Mouse (Mus musculus): ENCODE data around the gene Mab21l2. TPM values are rescaled to one million over a fixed set of nuclear protein-coding genes. Genes with fewer than 3 reads are reported as not detected.

Mab21l2 gene
- total RNA-seq (2015) (0.16 TPM in 1 of 2 replicates, not detected in the other), total RNA-seq (2017) (0.11 TPM in 1 of 2 replicates, not detected in the other)

- no peak for ATAC-seq (ENCODE audit: poor library complexity, severe bottlenecking)
Measured at GRCm38 (mm10) chr3:86548091-86549015, at the start of gene Mab21l2. TSS of gene Mab21l2 (minus strand) at chr3:86548629.

- ATAC-seq (ENCODE audit: poor library complexity, severe bottlenecking), result no peak
Measured at GRCm38 (mm10) chr3:86575312-86575711, 26.9 kb upstream of the Mab21l2 start.

- ATAC-seq (ENCODE audit: poor library complexity, severe bottlenecking), result no peak
Measured at GRCm38 (mm10) chr3:86572519-86573244, 24.3 kb upstream of the Mab21l2 start.

- ATAC-seq (ENCODE audit: poor library complexity, severe bottlenecking), result no peak
Measured at GRCm38 (mm10) chr3:86571518-86571917, 23.1 kb upstream of the Mab21l2 start.

- ATAC-seq (ENCODE audit: poor library complexity, severe bottlenecking), result no peak
Measured at GRCm38 (mm10) chr3:86567312-86567711, 18.9 kb upstream of the Mab21l2 start.

GRCm38 (mm10) chr3:86561396-86561795 is 13.0 kb upstream of the Mab21l2 start:
- ATAC-seq (ENCODE audit: poor library complexity, severe bottlenecking), result no peak

- ATAC-seq (ENCODE audit: poor library complexity, severe bottlenecking), result no peak
Measured at GRCm38 (mm10) chr3:86561023-86561344, 12.6 kb upstream of the Mab21l2 start.

- no peak for ATAC-seq (ENCODE audit: poor library complexity, severe bottlenecking)
Measured at GRCm38 (mm10) chr3:86560281-86561022, 12.0 kb upstream of the Mab21l2 start.

GRCm38 (mm10) chr3:86559635-86560034 is 11.2 kb upstream of the Mab21l2 start:
- no peak for ATAC-seq (ENCODE audit: poor library complexity, severe bottlenecking)

GRCm38 (mm10) chr3:86558976-86559375 is 10.5 kb upstream of the Mab21l2 start:
- no peak for ATAC-seq (ENCODE audit: poor library complexity, severe bottlenecking)

- no peak for ATAC-seq (ENCODE audit: poor library complexity, severe bottlenecking)
Measured at GRCm38 (mm10) chr3:86552170-86552569, 3.7 kb upstream of the Mab21l2 start.

- ATAC-seq (ENCODE audit: poor library complexity, severe bottlenecking), result no peak
Measured at GRCm38 (mm10) chr3:86551011-86551728, 2.7 kb upstream of the Mab21l2 start.

- no peak for ATAC-seq (ENCODE audit: poor library complexity, severe bottlenecking)
Measured at GRCm38 (mm10) chr3:86550301-86551010, 2.0 kb upstream of the Mab21l2 start.

GRCm38 (mm10) chr3:86547251-86547791 is 1.1 kb downstream of the Mab21l2 start:
- ATAC-seq (ENCODE audit: poor library complexity, severe bottlenecking), result peak; percentile 31

- ATAC-seq (ENCODE audit: poor library complexity, severe bottlenecking), result peak; percentile 70
Measured at GRCm38 (mm10) chr3:86546471-86547250, 1.8 kb downstream of the Mab21l2 start.

- ATAC-seq (ENCODE audit: poor library complexity, severe bottlenecking), result no peak
Measured at GRCm38 (mm10) chr3:86545945-86546344, 2.5 kb downstream of the Mab21l2 start.

GRCm38 (mm10) chr3:86544785-86545184 is 3.6 kb downstream of the Mab21l2 start:
- no peak for ATAC-seq (ENCODE audit: poor library complexity, severe bottlenecking)

- no peak for ATAC-seq (ENCODE audit: poor library complexity, severe bottlenecking)
Measured at GRCm38 (mm10) chr3:86541863-86542397, 6.5 kb downstream of the Mab21l2 start.
